Mouse (Mus musculus): ENCODE data around the gene Pim3. TPM values are rescaled to one million over a fixed set of nuclear protein-coding genes. Genes with fewer than 3 reads are reported as not detected.

Pim3 gene
- polyA plus RNA-seq, 1 experiment, result 13.4 TPM

GRCm38 (mm10) chr15:88830696-88831095 is 31.3 kb upstream of the Pim3 start:
- Histone ChIP-seq H3K27ac (ENCODE audit: control insufficient read depth, insufficient read depth, low read depth, low read length, poor library complexity) (no peak overlapping the region), H3K4me1 (ENCODE audit: control insufficient read depth, insufficient read depth, low read length) (no peaks in the 10 kb centered on the region), H3K4me3 (replicated peaks; ENCODE audit: control insufficient read depth, low read depth, low read length) (no peak overlapping the region)
- WGBS, result 69% methylated on average over 5 of the region's 5 CpGs
- no peak for TF ChIP-seq CTCF (IDR thresholded peaks at IDR 0.05; ENCODE audit: control insufficient read depth, insufficient read depth, low read length)
- no peak for TF ChIP-seq POLR2A (IDR thresholded peaks at IDR 0.05; ENCODE audit: borderline replicate concordance, control insufficient read depth, low read depth, low read length)

GRCm38 (mm10) chr15:88831482-88831881 is 30.5 kb upstream of the Pim3 start:
- Histone ChIP-seq H3K27ac (ENCODE audit: control insufficient read depth, insufficient read depth, low read depth, low read length, poor library complexity) (no peak overlapping the region), H3K4me3 (replicated peaks; ENCODE audit: control insufficient read depth, low read depth, low read length) (no peak overlapping the region), H3K4me1 (ENCODE audit: control insufficient read depth, insufficient read depth, low read length) (no peaks in the 10 kb centered on the region)
- WGBS, result 60% methylated on average over 5 of the region's 5 CpGs
- TF ChIP-seq POLR2A (IDR thresholded peaks at IDR 0.05; ENCODE audit: borderline replicate concordance, control insufficient read depth, low read depth, low read length) (no peak), CTCF (IDR thresholded peaks at IDR 0.05; ENCODE audit: control insufficient read depth, insufficient read depth, low read length) (no peak)

GRCm38 (mm10) chr15:88832536-88832935 is 29.4 kb upstream of the Pim3 start:
- Histone ChIP-seq H3K27ac (ENCODE audit: control insufficient read depth, insufficient read depth, low read depth, low read length, poor library complexity) (no peak overlapping the region), H3K4me1 (ENCODE audit: control insufficient read depth, insufficient read depth, low read length) (no peaks in the 10 kb centered on the region), H3K4me3 (replicated peaks; ENCODE audit: control insufficient read depth, low read depth, low read length) (no peak overlapping the region)
- no peak for TF ChIP-seq CTCF (IDR thresholded peaks at IDR 0.05; ENCODE audit: control insufficient read depth, insufficient read depth, low read length)
- TF ChIP-seq POLR2A (IDR thresholded peaks at IDR 0.05; ENCODE audit: borderline replicate concordance, control insufficient read depth, low read depth, low read length), result no peak
- WGBS, result 89% methylated on average over 9 of the region's 9 CpGs

GRCm38 (mm10) chr15:88836031-88836430 is 26.0 kb upstream of the Pim3 start:
- TF ChIP-seq CTCF (IDR thresholded peaks at IDR 0.05; ENCODE audit: control insufficient read depth, insufficient read depth, low read length) (no peak), POLR2A (IDR thresholded peaks at IDR 0.05; ENCODE audit: borderline replicate concordance, control insufficient read depth, low read depth, low read length) (no peak)
- Histone ChIP-seq H3K4me3 (replicated peaks; ENCODE audit: control insufficient read depth, low read depth, low read length) (no peak overlapping the region), H3K27ac (ENCODE audit: control insufficient read depth, insufficient read depth, low read depth, low read length, poor library complexity) (no peak overlapping the region), H3K4me1 (ENCODE audit: control insufficient read depth, insufficient read depth, low read length) (no peaks in the 10 kb centered on the region)
- 71% methylated on average over 6 of the region's 6 CpGs for WGBS

GRCm38 (mm10) chr15:88836571-88836970 is 25.4 kb upstream of the Pim3 start:
- Histone ChIP-seq H3K4me1 (ENCODE audit: control insufficient read depth, insufficient read depth, low read length) (no peaks in the 10 kb centered on the region), H3K27ac (ENCODE audit: control insufficient read depth, insufficient read depth, low read depth, low read length, poor library complexity) (no peak overlapping the region), H3K4me3 (replicated peaks; ENCODE audit: control insufficient read depth, low read depth, low read length) (no peak overlapping the region)
- TF ChIP-seq POLR2A (IDR thresholded peaks at IDR 0.05; ENCODE audit: borderline replicate concordance, control insufficient read depth, low read depth, low read length) (no peak), CTCF (IDR thresholded peaks at IDR 0.05; ENCODE audit: control insufficient read depth, insufficient read depth, low read length) (no peak)
- WGBS, result 55% methylated on average over 5 of the region's 5 CpGs

GRCm38 (mm10) chr15:88837199-88837932 is 24.6 kb upstream of the Pim3 start:
- Histone ChIP-seq H3K27ac (ENCODE audit: control insufficient read depth, insufficient read depth, low read depth, low read length, poor library complexity) (no peak overlapping the region; the same call in 1 of the 2 replicates), H3K4me3 (replicated peaks; ENCODE audit: control insufficient read depth, low read depth, low read length) (peak overlapping the region; percentile 47), H3K4me1 (ENCODE audit: control insufficient read depth, insufficient read depth, low read length) (no peaks in the 10 kb centered on the region)
- under 1% methylated on average over 38 of the region's 39 CpGs for WGBS
- no peak for TF ChIP-seq CTCF (IDR thresholded peaks at IDR 0.05; ENCODE audit: control insufficient read depth, insufficient read depth, low read length)
- TF ChIP-seq POLR2A (IDR thresholded peaks at IDR 0.05; ENCODE audit: borderline replicate concordance, control insufficient read depth, low read depth, low read length), result no peak

GRCm38 (mm10) chr15:88837977-88838376 is 24.0 kb upstream of the Pim3 start:
- no peak overlapping the region for H3K4me3 ChIP-seq (replicated peaks; ENCODE audit: control insufficient read depth, low read depth, low read length)

GRCm38 (mm10) chr15:88839271-88839670 is 22.7 kb upstream of the Pim3 start:
- Histone ChIP-seq H3K4me3 (replicated peaks; ENCODE audit: control insufficient read depth, low read depth, low read length) (no peak overlapping the region), H3K27ac (ENCODE audit: control insufficient read depth, insufficient read depth, low read depth, low read length, poor library complexity) (no peak overlapping the region), H3K4me1 (ENCODE audit: control insufficient read depth, insufficient read depth, low read length) (no peaks in the 10 kb centered on the region)
- no peak for TF ChIP-seq CTCF (IDR thresholded peaks at IDR 0.05; ENCODE audit: control insufficient read depth, insufficient read depth, low read length)
- no peak for TF ChIP-seq POLR2A (IDR thresholded peaks at IDR 0.05; ENCODE audit: borderline replicate concordance, control insufficient read depth, low read depth, low read length)
- 70% methylated on average over 9 of the region's 9 CpGs for WGBS

More at GRCm38 (mm10) chr15:88837977-88838376, 24.0 kb upstream of the Pim3 start:
- Histone ChIP-seq H3K4me1 (ENCODE audit: control insufficient read depth, insufficient read depth, low read length) (no peaks in the 10 kb centered on the region), H3K27ac (ENCODE audit: control insufficient read depth, insufficient read depth, low read depth, low read length, poor library complexity) (no peak overlapping the region)
- WGBS, result 6% methylated on average over 11 of the region's 11 CpGs
- TF ChIP-seq POLR2A (IDR thresholded peaks at IDR 0.05; ENCODE audit: borderline replicate concordance, control insufficient read depth, low read depth, low read length), result no peak
- no peak for TF ChIP-seq CTCF (IDR thresholded peaks at IDR 0.05; ENCODE audit: control insufficient read depth, insufficient read depth, low read length)
